Mouse (Mus musculus) neutrophil, adult 83 days (primary cell): ENCODE results near the gene Iffo1. TPM values are rescaled to one million over a fixed set of nuclear protein-coding genes. Genes with fewer than 3 reads are reported as not detected.

Experiments
- total RNA-seq, 2 experiments: library from RNA; stranded (reverse); gene quantifications; one replicate each; pipeline ENCODE4 v1.2.4; 2023

Iffo1 gene
- 10 to 100 TPM; 34.7 to 35.5 TPM for total RNA-seq

DNA sequence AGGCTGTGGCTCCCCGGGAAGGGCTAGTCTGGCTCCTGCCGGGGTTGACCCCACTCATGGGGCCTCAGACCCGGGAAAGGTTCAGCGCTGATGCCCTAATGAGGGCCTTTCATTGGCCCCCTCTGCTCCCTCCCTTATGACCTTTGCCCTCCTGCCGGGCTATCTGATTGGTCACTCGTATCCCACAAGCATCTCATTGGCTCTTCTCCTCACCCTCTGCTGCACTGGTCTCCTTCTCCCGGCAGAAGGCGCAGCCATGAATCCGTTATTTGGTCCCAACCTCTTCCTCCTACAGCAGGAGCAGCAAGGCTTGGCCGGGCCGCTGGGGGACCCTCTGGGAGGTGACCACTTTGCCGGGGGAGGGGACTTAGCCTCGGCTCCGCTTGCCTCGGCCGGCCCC is at the start of gene Iffo1:
Gene Iffo1 (plus strand): TSS at position 241 of the 400 bp plus-strand sequence.

DNA sequence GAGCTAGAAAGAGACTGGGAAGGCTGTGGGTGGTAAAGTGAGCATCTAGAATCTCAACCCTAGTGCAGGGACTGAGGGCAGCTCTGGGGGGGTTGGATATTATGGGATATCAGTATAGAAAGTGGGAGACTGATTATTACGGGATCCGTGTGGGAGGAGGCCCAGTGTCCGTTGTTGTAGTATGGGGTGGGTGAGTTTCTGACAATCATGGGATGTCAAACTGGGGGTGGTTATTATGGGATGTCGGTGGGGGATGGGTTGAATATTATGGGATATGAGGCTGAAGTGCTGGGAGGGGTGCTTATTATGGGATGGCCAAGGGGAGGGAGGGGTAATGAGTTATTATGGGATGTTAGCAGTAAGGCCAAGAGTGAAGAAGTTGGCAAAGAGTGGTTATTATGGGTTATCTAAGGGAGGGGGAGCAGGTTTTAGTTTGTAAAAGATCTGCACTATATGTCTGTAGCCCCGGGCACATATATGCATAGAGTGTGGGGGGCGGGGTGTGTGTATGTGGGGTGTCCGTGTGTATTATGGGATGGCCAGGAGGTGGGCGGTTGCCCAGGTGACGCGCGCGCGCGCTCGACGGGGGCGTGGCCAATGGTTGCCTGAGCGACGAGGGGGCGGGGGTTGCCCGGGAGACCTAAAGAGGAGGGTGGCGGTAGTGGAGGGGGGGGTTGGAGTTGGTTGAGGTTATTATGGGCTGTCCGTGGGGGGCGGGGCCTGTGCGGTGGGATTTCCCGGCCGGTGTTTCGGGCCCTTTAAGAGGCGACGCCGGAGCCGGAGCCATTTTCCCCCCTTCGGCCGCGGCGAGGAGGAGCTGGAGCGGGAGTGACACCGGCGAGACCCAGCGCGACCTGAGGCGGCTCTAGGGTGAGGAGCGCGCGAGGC is 49.4 kb upstream of the Iffo1 start, which contains the start of gene Chd4:
Gene Chd4 (plus strand): TSS at position 591 of the 888 bp plus-strand sequence.

DNA sequence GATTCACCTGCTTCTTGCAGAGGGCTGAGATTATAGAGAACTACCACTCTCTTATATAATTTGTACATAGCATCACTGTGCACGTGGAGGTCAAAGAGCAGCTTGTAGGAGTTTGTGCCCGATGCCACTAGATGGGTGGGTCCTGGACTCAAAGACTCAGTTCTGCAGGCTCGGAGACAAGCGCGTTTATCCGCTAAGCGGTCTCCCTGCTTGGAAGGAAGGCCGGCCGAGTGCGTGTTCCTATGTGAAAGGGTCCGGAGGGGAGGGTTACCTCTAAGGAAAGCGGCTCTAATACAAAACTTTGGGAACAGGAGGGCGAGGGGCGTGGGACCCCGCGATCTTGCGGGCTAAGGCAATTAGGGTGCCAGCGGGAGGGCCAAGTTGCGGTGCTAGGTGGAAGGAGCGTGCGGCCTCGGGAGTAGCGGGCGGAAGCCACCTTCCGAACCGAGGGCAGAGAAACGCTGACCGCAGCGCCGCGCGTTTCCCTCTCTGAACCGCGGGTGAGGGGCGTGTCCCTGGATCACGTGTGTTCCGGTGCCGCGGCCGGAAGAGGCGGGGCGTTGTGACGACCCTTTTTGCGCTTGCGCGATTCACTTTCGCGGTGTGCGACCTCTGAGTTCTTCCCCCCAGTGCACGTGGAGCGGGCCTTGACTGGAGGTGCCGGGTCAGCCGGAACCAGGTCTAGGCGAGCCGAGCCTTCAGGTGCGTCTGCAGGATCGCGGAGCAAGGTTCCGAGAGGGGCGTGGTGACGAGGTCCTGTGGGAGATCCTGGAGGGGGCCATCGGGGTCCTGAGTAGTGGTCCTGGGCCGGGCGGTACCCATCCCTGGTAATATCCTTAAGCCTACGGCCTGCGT is 13.5 kb upstream of the Iffo1 start, which contains the start of gene Nop2:
Gene Nop2 (plus strand): TSS at position 608 of the 855 bp plus-strand sequence.

DNA sequence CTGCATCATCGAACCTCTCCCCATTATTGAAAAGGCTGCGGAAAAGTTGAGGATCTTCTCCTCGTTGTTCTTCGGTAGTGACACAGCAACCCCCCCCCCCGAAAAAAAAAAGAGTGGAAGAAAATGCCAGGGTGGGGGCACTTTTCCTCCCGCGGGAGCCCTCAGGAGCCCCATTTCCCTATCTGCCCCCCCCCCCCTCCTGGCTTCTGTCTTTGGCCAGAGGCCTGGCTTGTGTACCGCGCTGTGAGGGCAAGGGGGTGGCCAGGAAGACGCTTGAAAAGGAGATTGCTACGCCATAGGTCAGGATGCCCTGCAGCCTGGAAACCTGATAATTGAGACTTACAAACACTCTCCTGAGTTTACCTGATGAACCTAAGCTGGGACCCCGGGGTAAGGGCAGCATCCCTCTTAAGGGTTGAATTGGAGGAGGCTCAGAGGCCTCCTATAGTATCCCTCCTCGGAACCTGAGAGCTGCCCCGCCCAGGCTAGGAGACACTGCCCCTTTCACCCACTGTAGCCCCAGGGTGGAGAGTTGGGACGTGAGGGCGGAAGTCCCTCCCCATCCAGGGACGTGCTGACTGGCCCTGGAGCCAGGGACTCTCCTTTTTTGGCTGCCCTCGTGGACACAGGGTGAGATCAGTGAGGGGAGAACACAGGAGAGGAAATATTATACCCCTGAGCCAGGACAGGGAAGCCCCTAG is 21.2 kb downstream of the Iffo1 start, which contains the start of gene Gapdh:
Gene Gapdh (minus strand): TSS at position 417 of the 701 bp plus-strand sequence.

DNA sequence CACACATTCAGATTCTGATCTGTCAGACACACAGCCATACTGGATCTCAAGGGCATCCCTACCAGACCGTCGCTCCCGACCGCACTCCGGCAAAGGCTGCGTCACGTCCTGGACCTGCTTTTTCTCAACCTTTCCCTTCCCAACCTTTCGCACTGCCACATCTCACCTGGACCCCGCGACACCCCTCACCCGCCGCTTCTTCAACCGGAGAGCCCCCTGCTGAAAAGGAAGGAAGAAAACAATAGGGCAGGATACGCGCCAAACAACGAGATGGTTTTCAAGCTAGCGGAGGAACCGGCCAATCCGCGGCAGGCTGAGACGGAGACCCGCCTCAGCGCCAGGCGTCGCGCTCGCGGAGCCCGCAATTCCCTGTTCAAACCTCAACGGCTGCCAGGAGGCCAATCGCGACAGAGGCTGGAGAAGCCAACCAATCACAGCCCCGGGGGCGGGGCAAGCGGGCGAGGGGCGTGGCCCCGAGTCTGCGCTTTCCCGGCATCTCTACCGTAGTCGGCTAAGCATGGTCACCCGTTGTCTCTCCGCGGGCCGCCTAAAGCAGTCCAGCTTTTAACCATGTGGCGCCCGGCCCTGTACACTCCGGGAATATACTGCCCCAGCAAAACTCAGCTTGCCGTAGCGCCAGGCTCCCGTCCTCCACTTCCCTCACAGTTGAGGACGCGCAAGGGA is 46.4 kb downstream of the Iffo1 start, which contains the start of the genes Ncapd2 and Mrpl51:
Gene Ncapd2 (minus strand): TSS at position 370 of the 684 bp plus-strand sequence.
Gene Mrpl51 (plus strand): TSS at position 470 of the 684 bp plus-strand sequence.

Other genes starting within 250 kb of the Iffo1 start
- 1 to 10 TPM in 1 of 2 experiments, under 1 TPM in 1; 0.44 to 1.2 TPM for gene Lag3, start 233.5 kb upstream of the Iffo1 start, total RNA-seq
- 100 to 1,000 TPM in 1 of 2 experiments, 10 to 100 TPM in 1; 99.4 to 117 TPM for gene Ptms, start 225.1 kb upstream of the Iffo1 start, total RNA-seq
- gene Mlf2, start 213.9 kb upstream of the Iffo1 start, total RNA-seq: 10 to 100 TPM; 89.4 to 93.4 TPM
- 10 to 100 TPM; 19.9 to 22.1 TPM for gene Cops7a, start 179.7 kb upstream of the Iffo1 start, total RNA-seq
- not detected for gene Pianp, start 148.5 kb upstream of the Iffo1 start, total RNA-seq
- gene Zfp384, start 136.1 kb upstream of the Iffo1 start, total RNA-seq: 10 to 100 TPM; 68.3 to 71.3 TPM
- 10 to 100 TPM; 63.2 to 66.2 TPM for gene Ing4, start 105.5 kb upstream of the Iffo1 start, total RNA-seq
- gene Acrbp, start 95.6 kb upstream of the Iffo1 start, total RNA-seq: 10 to 100 TPM; 14.2 to 19.9 TPM
- gene Lpar5, start 77.3 kb upstream of the Iffo1 start, total RNA-seq: 10 to 100 TPM; 11.4 to 13.2 TPM
- 100 to 1,000 TPM; 177 to 182 TPM for gene Chd4, start 49.3 kb upstream of the Iffo1 start, total RNA-seq
- gene Nop2, start 13.3 kb upstream of the Iffo1 start, total RNA-seq: 10 to 100 TPM; 17.7 to 18.4 TPM
- gene Gapdh, start 21.2 kb downstream of the Iffo1 start, total RNA-seq: 1,000 to 10,000 TPM; 1,411 to 1,465 TPM
- 100 to 1,000 TPM; 220 to 231 TPM for gene Ncapd2, start 46.5 kb downstream of the Iffo1 start, total RNA-seq
- gene Mrpl51, start 46.6 kb downstream of the Iffo1 start, total RNA-seq: 10 to 100 TPM; 54.5 to 57.4 TPM
- gene Vamp1, start 70.3 kb downstream of the Iffo1 start, total RNA-seq: 10 to 100 TPM; 20.0 to 23.2 TPM
- gene Tapbpl, start 86.6 kb downstream of the Iffo1 start, total RNA-seq: 10 to 100 TPM; 11.2 to 13.5 TPM
- gene Cd27, start 91.8 kb downstream of the Iffo1 start, total RNA-seq: 1 to 10 TPM in 1 of 2 experiments, not detected in 1; 1.7 TPM
- not detected for gene Tuba3a, start 140.8 kb downstream of the Iffo1 start, total RNA-seq
- 10 to 100 TPM; 46.0 to 64.6 TPM for gene Ltbr, start 168.6 kb downstream of the Iffo1 start, total RNA-seq
- gene Scnn1a, start 175.4 kb downstream of the Iffo1 start, total RNA-seq: 10 to 100 TPM; 10.3 to 10.4 TPM
- 100 to 1,000 TPM; 235 to 287 TPM for gene Tnfrsf1a, start 204.1 kb downstream of the Iffo1 start, total RNA-seq
- not detected for gene Plekhg6, start 235.6 kb downstream of the Iffo1 start, total RNA-seq